Mouse (Mus musculus) liver (tissue): ENCODE measurements around the gene Olfr1240.

ENCODE experiments used
- DNase-seq: peaks from one replicate; pipeline ENCODE4 v3.0.0-alpha.2; 2020; ENCODE audit warnings: mixed read lengths

Gene Olfr1240

DNA sequence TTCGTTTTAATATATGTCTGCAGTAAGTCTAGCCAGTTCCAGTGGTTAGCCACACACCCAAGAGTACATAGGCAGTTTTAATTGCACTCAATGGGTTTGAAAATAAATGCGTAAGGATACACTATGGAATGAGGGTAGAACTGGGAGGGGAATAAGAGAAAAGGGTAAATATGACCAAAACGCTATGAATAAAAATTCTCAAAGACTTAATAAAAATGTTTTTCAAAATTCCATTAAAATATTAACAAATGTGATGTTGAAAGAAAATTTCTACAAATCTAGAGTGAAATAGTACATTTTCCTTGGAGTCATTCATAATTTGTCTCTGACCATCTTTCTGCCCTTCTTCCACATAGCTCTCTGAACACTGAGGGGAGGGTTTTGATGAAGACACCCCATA is at the start of gene Olfr1240:
Gene Olfr1240, minus strand, starts transcription at position 101 of the 400 bp plus-strand sequence.
- DNase-seq = no peak

- no peak for DNase-seq
Observed at GRCm38 (mm10) chr2:89487026-89487425, 44.2 kb upstream of the Olfr1240 start, which contains the start of gene Olfr1241. Olfr1241 (minus strand) TSS chr2:89487126.

DNA sequence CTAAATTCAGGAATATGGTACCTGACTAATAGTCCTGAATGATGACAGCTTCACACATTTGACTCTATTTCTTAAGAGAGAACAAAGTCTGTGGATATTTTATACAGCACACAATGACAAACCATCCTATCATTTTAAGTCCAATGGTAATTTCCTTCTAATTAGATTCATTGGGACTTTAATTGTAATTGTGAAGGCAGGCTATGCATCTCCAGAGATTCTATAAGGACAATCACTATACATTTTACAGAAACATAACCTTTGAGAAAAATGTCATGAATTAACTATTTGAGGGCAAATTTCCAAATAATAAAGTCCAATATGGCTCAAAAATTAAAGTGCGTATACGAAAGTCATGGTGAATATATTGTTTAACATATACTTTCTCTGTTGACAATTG is 22.5 kb downstream of the Olfr1240 start, which contains the start of gene Olfr1239:
Gene Olfr1239, minus strand, starts transcription at position 101 of the 400 bp plus-strand sequence.
- DNase-seq = no peak

DNA sequence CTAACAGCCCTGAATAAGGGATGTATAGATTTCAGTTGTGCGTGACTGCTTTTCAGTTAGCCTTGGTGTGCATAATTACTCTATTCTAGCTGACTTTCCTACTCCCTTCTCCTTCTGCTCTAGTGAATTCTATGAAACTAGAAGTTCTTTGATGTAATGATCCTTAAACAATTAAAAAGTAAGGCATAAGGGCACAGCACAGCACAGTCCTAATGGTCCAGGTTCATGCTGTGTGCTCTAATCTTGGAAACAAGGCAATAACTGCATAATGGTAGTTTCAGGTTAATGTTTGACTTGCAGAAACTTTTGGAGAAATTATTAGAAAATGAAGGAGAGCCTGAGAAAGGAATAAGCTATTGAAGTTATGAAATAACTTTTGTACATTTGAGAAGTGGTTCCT is 28.2 kb downstream of the Olfr1240 start:
- no peak for DNase-seq

DNA sequence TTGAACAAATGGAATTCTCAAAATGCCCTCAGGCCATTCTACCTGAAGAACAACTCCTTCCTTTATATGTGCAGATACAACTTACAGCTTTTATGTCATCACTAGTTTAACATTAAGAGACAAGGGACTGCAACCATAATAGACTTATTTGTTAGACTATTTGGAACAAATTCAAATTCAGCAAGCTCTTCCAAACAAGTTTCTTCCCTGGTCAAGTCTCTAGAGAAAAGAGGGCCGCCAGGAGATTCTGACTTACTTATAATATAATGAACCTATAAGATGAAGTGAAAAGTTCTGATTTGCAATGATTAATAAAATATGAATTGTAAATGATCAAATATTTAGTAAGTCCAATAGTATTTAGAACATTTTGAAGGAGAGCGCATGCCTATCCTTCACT is 33.2 kb downstream of the Olfr1240 start, which contains the start of gene Olfr1238:
Gene Olfr1238, minus strand, starts transcription at position 101 of the 400 bp plus-strand sequence.
- no peak for DNase-seq

DNA sequence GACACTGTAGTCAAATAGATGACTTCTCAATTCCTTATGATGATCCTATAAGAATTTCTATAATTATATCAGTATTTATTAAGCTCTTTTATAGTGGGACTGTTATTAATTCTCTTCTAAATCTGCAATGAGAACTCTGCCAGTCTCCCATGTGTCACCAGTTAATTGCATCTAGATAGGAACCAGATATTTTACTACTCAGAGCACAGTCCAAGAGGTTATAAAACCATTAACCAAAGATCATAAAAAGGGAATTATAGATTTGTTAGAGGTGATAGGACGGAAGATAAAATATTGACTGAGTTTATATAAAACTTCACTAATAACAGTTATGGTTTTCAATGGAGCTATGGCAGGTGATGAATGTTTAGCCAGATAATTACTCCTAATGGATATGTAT is 41.9 kb downstream of the Olfr1240 start:
- DNase-seq = no peak
